Mouse (Mus musculus): Measurements from ENCODE around the gene Hspa5.
"Not testable (repeated sequence)": the region's sequence is repeated elsewhere in the genome, so short reads cannot be mapped to it uniquely, and the experiment has no call there.

Hspa5 gene

DNA sequence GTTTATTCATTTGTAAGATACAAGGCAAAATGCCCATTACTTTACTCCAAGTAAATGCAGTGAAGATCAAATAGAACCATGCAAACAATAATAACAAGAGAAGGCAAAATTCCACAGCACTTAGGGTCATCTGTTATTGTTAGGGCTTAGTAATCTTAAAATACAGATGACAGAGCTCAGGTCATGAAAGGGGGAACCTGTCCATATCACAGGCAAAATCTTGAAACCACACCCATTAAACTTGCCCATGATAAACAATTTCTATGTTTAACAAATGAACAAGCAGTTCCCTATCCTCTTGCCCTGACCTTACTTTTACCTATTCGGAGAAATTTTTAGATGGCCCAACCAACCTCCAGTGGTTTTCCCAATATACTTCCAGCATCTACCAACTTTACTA is 37.8 kb downstream of the Hspa5 start:
- no peak for DNase-seq (ENCODE audit: low spot score)

DNA sequence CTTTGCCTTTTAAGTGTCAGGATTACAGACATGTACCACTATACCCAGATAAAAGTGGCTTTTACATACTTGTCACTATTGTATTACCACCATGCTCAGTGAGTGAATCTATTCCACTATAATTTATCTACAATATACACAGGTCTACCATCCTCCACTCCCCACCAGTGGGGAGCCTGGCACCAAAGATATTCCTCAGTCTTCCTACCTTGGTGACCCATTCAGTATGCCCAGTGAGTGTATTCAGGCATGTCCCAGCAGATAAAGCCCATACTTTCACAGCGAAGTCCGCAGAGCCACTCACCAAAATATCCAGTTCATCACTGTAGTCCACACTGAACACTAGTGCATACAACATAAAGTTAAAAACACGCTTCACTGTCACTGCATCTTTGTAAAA is 39.0 kb downstream of the Hspa5 start:
- no peak for DNase-seq (ENCODE audit: low spot score)

DNA sequence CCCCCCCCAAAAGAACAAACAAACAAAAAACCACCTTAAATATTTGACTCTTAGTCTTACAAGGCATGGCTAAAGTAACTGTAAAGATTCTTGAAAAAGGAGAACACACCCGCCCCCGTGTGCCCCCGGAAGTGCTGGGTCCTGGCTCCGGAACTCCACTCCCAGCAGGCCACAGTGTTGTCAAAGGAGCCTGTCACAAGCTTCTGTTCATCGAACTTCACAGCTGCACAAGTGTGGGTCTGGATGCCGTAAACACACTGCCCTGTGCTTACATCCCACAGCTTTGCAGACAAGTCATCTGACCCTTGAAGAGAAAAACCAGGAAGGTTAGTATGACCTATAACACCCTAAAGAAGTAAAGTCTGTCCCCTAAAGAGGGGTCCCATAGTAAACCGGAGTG is 40.9 kb downstream of the Hspa5 start:
- DNase-seq (ENCODE audit: low spot score) = no peak

DNA sequence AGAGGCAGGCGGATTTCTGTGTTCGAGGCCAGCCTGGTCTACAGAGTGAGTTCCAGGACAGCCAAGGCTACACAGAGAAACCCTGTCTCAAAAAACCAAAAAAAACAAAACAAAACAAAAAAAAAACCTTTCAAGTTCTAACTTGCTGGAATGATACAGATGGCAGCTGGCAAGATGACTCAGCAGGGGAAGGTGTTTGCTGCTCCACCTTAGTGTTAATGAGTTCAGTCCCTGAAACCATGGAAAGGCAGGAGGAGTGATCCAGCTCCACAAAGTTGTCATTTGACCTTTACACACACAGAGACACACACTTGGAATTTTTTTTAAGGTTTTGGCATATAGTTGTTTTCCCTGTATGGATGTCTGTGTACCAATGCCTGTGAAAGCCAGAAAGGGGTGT is 44.1 kb downstream of the Hspa5 start:
- DNase-seq (ENCODE audit: low spot score) = not testable (repeated sequence)

DNA sequence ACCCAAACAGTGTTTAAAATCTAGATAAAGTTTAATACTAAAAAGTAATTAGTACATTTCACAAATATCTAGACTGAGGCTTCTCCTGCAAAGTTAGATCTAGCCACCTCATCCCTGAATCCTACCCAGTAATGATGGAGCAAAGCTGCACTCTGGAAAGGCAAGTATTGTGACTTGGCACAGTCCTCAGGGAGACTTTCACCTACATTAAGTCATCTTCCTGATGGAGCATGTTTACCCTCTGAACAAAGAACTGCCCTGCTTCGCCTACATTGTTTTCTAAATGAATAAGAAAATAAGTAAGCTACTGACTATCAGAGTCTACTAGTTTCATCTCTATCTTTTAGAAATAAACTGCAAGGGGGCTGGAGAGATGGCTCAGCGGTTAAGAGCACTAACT is 46.7 kb downstream of the Hspa5 start:
- DNase-seq (ENCODE audit: low spot score) = peak; percentile 73

DNA sequence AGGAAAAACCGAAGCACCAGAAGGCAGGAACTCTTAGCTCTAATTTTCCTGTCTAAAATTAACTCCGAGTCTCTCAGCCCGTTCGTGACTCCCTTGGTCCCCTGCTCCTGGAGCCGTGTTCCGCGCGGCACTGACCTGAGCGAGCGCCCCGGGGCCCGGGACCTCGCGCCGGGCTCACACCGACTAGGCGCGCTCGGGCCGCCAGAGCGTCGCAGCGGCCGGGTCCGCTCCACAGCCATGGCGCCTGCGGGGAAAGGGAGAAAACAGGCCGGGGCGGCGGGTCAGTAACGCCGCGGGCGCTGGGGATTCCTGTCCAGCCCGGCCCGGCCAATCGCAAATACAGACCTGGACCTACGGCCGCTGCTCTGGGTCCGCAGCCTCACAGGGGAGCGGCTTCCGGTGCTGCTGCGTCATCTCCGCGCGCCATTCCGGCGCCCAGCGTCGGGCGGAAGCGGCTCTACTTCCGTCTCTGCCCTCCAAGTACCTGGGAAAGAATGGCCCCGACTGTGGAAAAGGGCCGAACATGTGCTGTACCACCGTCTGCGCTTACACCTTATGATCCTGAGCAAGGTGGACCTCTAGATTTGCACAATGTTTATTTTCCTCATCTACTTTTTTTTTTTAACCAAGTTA is 54.2 kb downstream of the Hspa5 start, which contains the start of gene Fbxw2:
TSS of gene Fbxw2 (minus strand) at position 485 of the 633 bp plus-strand sequence.
- peak; percentile 89 for DNase-seq (ENCODE audit: low spot score)

DNA sequence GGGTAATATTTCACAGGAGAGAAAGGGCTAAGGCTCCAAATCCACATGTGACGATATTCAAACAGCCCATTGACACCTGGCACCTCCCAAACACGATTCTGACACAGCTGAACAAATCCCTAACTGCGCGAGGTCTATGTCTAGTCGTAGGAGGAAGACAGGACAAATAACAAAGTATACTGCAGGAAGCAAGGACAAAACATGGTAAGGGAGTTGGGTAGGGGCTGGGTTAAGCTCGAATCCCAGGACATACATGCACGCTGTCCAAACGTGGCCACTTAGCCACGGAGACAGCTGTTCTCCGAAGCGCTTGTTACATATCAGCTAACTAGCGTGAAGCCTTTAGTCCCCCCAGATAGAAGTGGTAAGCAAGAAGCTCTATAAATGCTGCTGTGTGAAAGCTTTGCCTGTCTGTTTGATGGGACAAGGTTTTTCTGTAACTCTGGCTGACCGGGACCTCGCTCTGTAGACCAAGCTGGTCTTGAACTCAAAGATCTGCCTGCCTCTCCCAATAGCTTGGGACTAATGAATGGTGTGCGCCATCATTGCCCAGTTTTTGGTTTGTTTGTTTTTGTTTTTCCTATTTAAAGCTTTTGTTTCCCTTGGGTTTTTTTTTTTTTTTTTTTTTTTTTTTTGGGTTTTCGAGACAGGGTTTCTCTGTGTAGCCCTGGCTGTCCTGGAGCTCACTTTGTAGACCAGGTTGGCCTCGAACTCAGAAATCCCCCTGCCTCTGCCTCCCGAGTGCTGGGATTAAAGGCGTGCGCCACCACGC is 54.9 kb downstream of the Hspa5 start:
- no peak for DNase-seq (ENCODE audit: low spot score)

Measured in adipocyte (in vitro differentiated cells).